Mouse (Mus musculus) myocyte (in vitro differentiated cells): ENCODE data around the gene Fstl4. TPM values are rescaled to one million over a fixed set of nuclear protein-coding genes. Genes with fewer than 3 reads are reported as not detected.

Source experiments
- H3K27me3 ChIP-seq: one replicate; pipeline ENCODE4 v1.6.1; 2011; ENCODE audit not compliant: control insufficient read depth, insufficient read depth, insufficient read length
- H3K36me3 ChIP-seq: one replicate; pipeline ENCODE4 v1.6.1; 2011; ENCODE audit not compliant: control insufficient read depth, insufficient read depth
- H3K4me2 ChIP-seq: one replicate; pipeline ENCODE4 v1.6.1; 2011; ENCODE audit warnings: low read depth, control low read depth
- H3K4me3 ChIP-seq: one replicate; pipeline ENCODE4 v1.5.1; 2011; ENCODE audit warnings: mild to moderate bottlenecking, control low read depth, moderate library complexity
- H3K79me2 ChIP-seq: one replicate; pipeline ENCODE4 v1.6.1; 2011; ENCODE audit not compliant: control insufficient read depth, insufficient read depth
- H3ac ChIP-seq: one replicate; pipeline ENCODE4 v1.6.1; 2011; ENCODE audit not compliant: control insufficient read depth, insufficient read length
- CEBPB ChIP-seq: IDR thresholded peaks from 2 replicates; pipeline ENCODE4 v1.6.1; 2011; ENCODE audit warnings: mild to moderate bottlenecking, moderate library complexity; ENCODE audit not compliant: poor library complexity, insufficient read depth, severe bottlenecking
- E2F4 ChIP-seq: IDR thresholded peaks from one replicate; pipeline ENCODE4 v1.6.1; 2011; ENCODE audit warnings: mild to moderate bottlenecking, control low read depth, moderate library complexity; ENCODE audit not compliant: insufficient read depth
- MAX ChIP-seq: IDR thresholded peaks from one replicate; pipeline ENCODE4 v1.6.1; 2011; ENCODE audit warnings: low read depth, mild to moderate bottlenecking, control low read depth
- MYOD1 ChIP-seq, 3 experiments: IDR thresholded peaks; one replicate each; pipeline ENCODE4 v1.6.1; 2011; ENCODE audit warnings: control low read depth in 2 of 3, low read depth in 2 of 3, mild to moderate bottlenecking in 2 of 3, moderate library complexity in 1 of 3; ENCODE audit not compliant: insufficient read length in 2 of 3, control insufficient read depth in 1 of 3
- MYOG ChIP-seq, 3 experiments: IDR thresholded peaks; one replicate each; pipeline ENCODE4 v1.6.1; 2011; ENCODE audit warnings: control low read depth in 2 of 3, low read depth in 2 of 3, mild to moderate bottlenecking in 2 of 3; ENCODE audit not compliant: insufficient read length in 2 of 3, control insufficient read depth in 1 of 3, insufficient read depth in 1 of 3
- POLR2A ChIP-seq: IDR thresholded peaks from one replicate; pipeline ENCODE4 v1.6.1; 2011; ENCODE audit warnings: low read depth, mild to moderate bottlenecking, control low read depth, moderate library complexity; ENCODE audit not compliant: insufficient read length
- POLR2AphosphoS2 ChIP-seq: IDR thresholded peaks from one replicate; pipeline ENCODE4 v1.6.1; 2011; ENCODE audit warnings: low read depth, control low read depth; ENCODE audit not compliant: insufficient read length
- REST ChIP-seq: IDR thresholded peaks from one replicate; pipeline ENCODE4 v1.6.1; 2011; ENCODE audit warnings: mild to moderate bottlenecking, control low read depth, moderate library complexity; ENCODE audit not compliant: insufficient read depth, insufficient read length
- SRF ChIP-seq: IDR thresholded peaks from one replicate; pipeline ENCODE4 v1.6.1; 2011; ENCODE audit warnings: low read depth; ENCODE audit not compliant: control insufficient read depth, insufficient read length
- TCF12 ChIP-seq: IDR thresholded peaks from one replicate; pipeline ENCODE4 v1.6.1; 2011; ENCODE audit warnings: mild to moderate bottlenecking, control low read depth; ENCODE audit not compliant: poor library complexity, insufficient read depth, severe bottlenecking
- TCF3 ChIP-seq: IDR thresholded peaks from one replicate; pipeline ENCODE4 v1.6.1; 2011; ENCODE audit warnings: low read depth, control low read depth; ENCODE audit not compliant: insufficient read length
- USF1 ChIP-seq: IDR thresholded peaks from one replicate; pipeline ENCODE4 v1.6.1; 2011; ENCODE audit warnings: low read depth, mild to moderate bottlenecking, control low read depth, moderate library complexity
- polyA plus RNA-seq: library from polyadenylated mRNA; unstranded; fragments of >200 nt; fragmentation: generic; extraction: Trizol; gene quantifications from one replicate; pipeline ENCODE4 v1.2.1, GENCODE M21; 2012; ENCODE audit warnings: missing spikeins

Gene Fstl4
- polyA plus RNA-seq, 1 experiment, result not detected

- Histone ChIP-seq H3K4me2 (no peak overlapping the region), H3K4me3 (no peak overlapping the region), H3ac (no peak overlapping the region), H3K27me3 (no peaks in the 10 kb centered on the region), H3K79me2 (no peaks in the 10 kb centered on the region), H3K36me3 (no peaks in the 10 kb centered on the region)
- TF ChIP-seq POLR2A, result no peak
These were observed 356.8 kb downstream of the Fstl4 start for GRCm38 (mm10) chr11:53121208-53121607.

- no peak for TF ChIP-seq MYOD1 (IDR thresholded peaks at IDR 0.05; ENCODE audit: control insufficient read depth in 1 of 3, insufficient read length in 2 of 3, low read depth in 2 of 3)
- no peak for TF ChIP-seq SRF
- TF ChIP-seq TCF12, result no peak
- no peak for TF ChIP-seq CEBPB
- no peak for TF ChIP-seq MAX
- TF ChIP-seq E2F4, result no peak
- no peak for TF ChIP-seq REST
- no peak for TF ChIP-seq TCF3
- TF ChIP-seq POLR2A, result no peak
- TF ChIP-seq POLR2AphosphoS2, result no peak
- no peak overlapping the region for H3K4me2 ChIP-seq
- H3K79me2 ChIP-seq, result no peaks in the 10 kb centered on the region
- no peaks in the 10 kb centered on the region for H3K27me3 ChIP-seq
- H3ac ChIP-seq, result no peak overlapping the region
- no peaks in the 10 kb centered on the region for H3K36me3 ChIP-seq
- H3K4me3 ChIP-seq, result no peak overlapping the region
These were observed 360.4 kb downstream of the Fstl4 start for GRCm38 (mm10) chr11:53124799-53125198.

DNA sequence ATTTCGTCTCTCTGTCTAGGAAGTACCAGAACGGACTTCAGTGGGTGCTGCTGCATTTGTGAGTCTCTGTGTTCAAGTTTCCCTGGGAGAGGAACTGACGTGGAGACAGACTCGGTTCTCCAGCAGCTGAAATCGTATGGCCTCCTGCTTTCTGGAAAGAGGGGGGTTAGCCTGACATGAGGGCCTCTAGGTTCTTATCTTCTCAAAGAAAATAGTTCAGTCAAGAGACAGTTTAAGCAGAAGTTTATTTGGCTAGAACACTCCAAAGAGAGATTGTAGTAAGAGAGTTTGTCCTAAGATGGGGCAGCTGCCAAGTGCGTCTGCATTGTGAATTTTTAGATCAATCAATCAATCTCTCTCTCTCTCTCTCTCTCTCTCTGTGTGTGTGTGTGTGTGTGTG lies 362.2 kb downstream of the Fstl4 start:
- Histone ChIP-seq H3K4me2 (no peak overlapping the region), H3K4me3 (no peak overlapping the region), H3K79me2 (no peaks in the 10 kb centered on the region), H3K27me3 (no peaks in the 10 kb centered on the region), H3ac (no peak overlapping the region), H3K36me3 (no peaks in the 10 kb centered on the region)
- TF ChIP-seq USF1, result no peak
- no peak for TF ChIP-seq E2F4
- no peak for TF ChIP-seq MYOD1 (IDR thresholded peaks at IDR 0.05; ENCODE audit: control insufficient read depth in 1 of 3, insufficient read length in 2 of 3, low read depth in 2 of 3)
- TF ChIP-seq MYOG (IDR thresholded peaks at IDR 0.05; ENCODE audit: control insufficient read depth in 1 of 3, insufficient read depth in 1 of 3, insufficient read length in 2 of 3, low read depth in 2 of 3), result no peak

GRCm38 (mm10) chr11:53128661-53129060 lies 364.2 kb downstream of the Fstl4 start:
- Histone ChIP-seq H3K4me2 (no peak overlapping the region), H3K4me3 (no peak overlapping the region), H3K36me3 (no peaks in the 10 kb centered on the region), H3K27me3 (no peaks in the 10 kb centered on the region), H3K79me2 (no peaks in the 10 kb centered on the region), H3ac (no peak overlapping the region)
- no peak for TF ChIP-seq CEBPB
- no peak for TF ChIP-seq SRF
- no peak for TF ChIP-seq USF1
- TF ChIP-seq TCF12, result no peak
- no peak for TF ChIP-seq TCF3
- no peak for TF ChIP-seq MAX
- no peak for TF ChIP-seq MYOD1 (IDR thresholded peaks at IDR 0.05; ENCODE audit: control insufficient read depth in 1 of 3, insufficient read length in 2 of 3, low read depth in 2 of 3)

- TF ChIP-seq MYOD1 (IDR thresholded peaks at IDR 0.05; ENCODE audit: control insufficient read depth in 1 of 3, insufficient read length in 2 of 3, low read depth in 2 of 3) (no peak), SRF (no peak), MYOG (IDR thresholded peaks at IDR 0.05; ENCODE audit: control insufficient read depth in 1 of 3, insufficient read depth in 1 of 3, insufficient read length in 2 of 3, low read depth in 2 of 3) (no peak), E2F4 (no peak), POLR2A (no peak), MAX (no peak), USF1 (no peak), REST (no peak), TCF12 (no peak), CEBPB (no peak), POLR2AphosphoS2 (no peak), TCF3 (no peak)
- Histone ChIP-seq H3K4me2 (no peak overlapping the region), H3K79me2 (no peaks in the 10 kb centered on the region), H3K4me3 (no peak overlapping the region), H3K36me3 (no peaks in the 10 kb centered on the region), H3K27me3 (peaks cover 14% of the 10 kb centered on the region), H3ac (no peak overlapping the region)
These were observed 368.1 kb downstream of the Fstl4 start for GRCm38 (mm10) chr11:53132406-53133035.
